Mouse (Mus musculus) brain, adult 2 months (tissue): ENCODE measurements at regions not wholly inside any gene's neighbourhood (a gene's known extent, or its start where the extent isn't known, plus 50 kb on each side); places are given as distances from the start of the nearest gene placed in this dataset.
A peak's percentile ranks its signal among the peaks of the same experiment; 100 is the strongest.

Experiments used
- DNase-seq: peaks from one replicate; pipeline ENCODE4 v3.0.0; 2011; ENCODE audit warnings: low read depth, low spot score

- peak; percentile 68 for DNase-seq
These were observed 563.1 kb downstream of the Etv1 start for GRCm38 (mm10) chr12:39342327-39342726.

GRCm38 (mm10) chr12:39371480-39372245, 592.5 kb downstream of the Etv1 start:
- DNase-seq, result peak; percentile 94

GRCm38 (mm10) chr12:39373721-39374120, 594.5 kb downstream of the Etv1 start:
- DNase-seq, result no peak
